Mouse (Mus musculus) midbrain, embryonic 16.5 days (tissue): ENCODE data around the gene Pecr. TPM values are rescaled to one million over a fixed set of nuclear protein-coding genes. Genes with fewer than 3 reads are reported as not detected.

Experiments
- ATAC-seq: fragments of 200-750 bp; cut with Nextera tagmentation; 2 replicates; pipeline ENCODE4 v1.8.0; 2017; ENCODE audit warnings: moderate TSS enrichment
- H3K27ac ChIP-seq: fragments of 300-500 bp; sonication (generic); 2 replicates; pipeline ENCODE4 v1.5.1; 2014; ENCODE audit warnings: mild to moderate bottlenecking, low read length, mixed read lengths
- H3K27me3 ChIP-seq: fragments of 300-500 bp; sonication (generic); 2 replicates; pipeline ENCODE4 v1.6.1; 2014; ENCODE audit warnings: low read depth, low read length, mixed read lengths; ENCODE audit not compliant: control insufficient read depth, insufficient read depth
- H3K36me3 ChIP-seq: fragments of 300-500 bp; sonication (generic); 2 replicates; pipeline ENCODE4 v1.6.1; 2014; ENCODE audit warnings: mild to moderate bottlenecking, low read length, moderate library complexity, mixed read lengths; ENCODE audit not compliant: control insufficient read depth, insufficient read depth
- H3K4me1 ChIP-seq: fragments of 300-500 bp; sonication (generic); 2 replicates; pipeline ENCODE4 v1.6.1; 2014; ENCODE audit warnings: mild to moderate bottlenecking, low read length, mixed read lengths; ENCODE audit not compliant: control insufficient read depth, insufficient read depth
- H3K4me2 ChIP-seq: fragments of 300-500 bp; sonication (generic); 2 replicates; pipeline ENCODE4 v1.6.1; 2014; ENCODE audit warnings: mild to moderate bottlenecking, low read length, mixed read lengths
- H3K4me3 ChIP-seq: fragments of 300-500 bp; sonication (generic); 2 replicates; pipeline ENCODE4 v1.5.1; 2014; ENCODE audit warnings: low read depth, mild to moderate bottlenecking, low read length, moderate library complexity, mixed read lengths
- H3K9ac ChIP-seq: fragments of 300-500 bp; sonication (generic); 2 replicates; pipeline ENCODE4 v1.6.1; 2014; ENCODE audit warnings: low read depth, low read length, mixed read lengths
- H3K9me3 ChIP-seq: fragments of 300-500 bp; sonication (generic); replicated peaks from 2 replicates; pipeline ENCODE4 v1.6.1; 2014; ENCODE audit warnings: mild to moderate bottlenecking, low read length, mixed read lengths; ENCODE audit not compliant: control insufficient read depth, poor library complexity, severe bottlenecking
- WGBS: fragments of 180-500 bp; shearing (Covaris S2); extraction: QIAGEN DNeasy Blood & Tissue Kit; methylation state at CpG from one replicate; pipeline ENCODE4 v1.1.7; 2014; 5-methylcytosine and 5-hydroxymethylcytosine counted together
- polyA plus RNA-seq: library from polyadenylated mRNA; unstranded; fragments of >200 nt; fragmentation: Nextera tagmentation; extraction: Ambion mirVana; gene quantifications from 2 replicates; pipeline ENCODE4 v1.2.1, GENCODE M21; 2015

The Pecr gene
- polyA plus RNA-seq, 1 experiment from 2014 or later: 8.3 TPM

DNA sequence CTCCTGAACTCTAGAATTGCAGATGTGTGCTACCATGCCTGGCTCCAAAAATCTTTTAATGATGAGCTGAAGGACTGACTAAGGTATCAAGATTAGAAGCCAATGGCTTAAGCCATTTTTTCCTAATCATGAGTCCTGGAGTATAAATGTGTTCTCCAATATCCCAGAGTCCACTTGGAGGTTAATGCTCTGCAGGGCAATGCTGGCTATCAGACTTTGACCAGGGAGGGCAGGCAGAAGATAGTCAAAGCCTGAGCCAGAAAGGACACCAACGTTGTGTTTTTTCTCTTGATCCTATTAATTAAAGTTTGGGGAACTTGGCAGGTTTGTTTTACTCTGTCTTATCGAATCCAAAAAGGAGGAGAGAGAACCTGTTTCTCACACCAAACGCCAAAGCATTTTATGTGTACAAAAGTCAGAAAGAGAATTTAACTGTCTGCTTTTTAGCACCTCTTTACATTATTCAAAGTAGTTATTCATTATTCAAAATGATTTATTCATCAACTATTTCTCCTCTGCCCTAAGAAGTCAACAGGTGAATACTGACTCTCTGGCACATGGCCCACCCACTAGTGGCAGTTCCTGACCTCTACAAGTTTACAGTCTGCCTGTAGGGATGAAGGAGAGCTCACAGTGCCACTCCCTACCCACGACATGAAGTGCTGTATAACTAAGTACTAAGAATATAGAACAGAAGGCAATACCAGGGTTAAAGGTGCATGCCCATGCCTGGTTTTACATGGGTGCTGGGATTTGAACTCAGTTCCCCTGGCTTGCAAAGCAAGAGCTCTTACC lies 10.0 kb upstream of the Pecr start:
- H3K4me1 ChIP-seq: no peaks in the 10 kb centered on the region
- no peak overlapping the region for H3K27ac ChIP-seq
- no peak overlapping the region for H3K9ac ChIP-seq
- peaks cover 7% of the 10 kb centered on the region; the same call in 1 of the 2 replicates for H3K36me3 ChIP-seq
- ATAC-seq: no peak
- 75% methylated on average over 4 of the region's 4 CpGs for WGBS
- no peaks in the 10 kb centered on the region for H3K9me3 ChIP-seq
- H3K27me3 ChIP-seq: no peaks in the 10 kb centered on the region
- no peak overlapping the region for H3K4me2 ChIP-seq
- H3K4me3 ChIP-seq: no peak overlapping the region

DNA sequence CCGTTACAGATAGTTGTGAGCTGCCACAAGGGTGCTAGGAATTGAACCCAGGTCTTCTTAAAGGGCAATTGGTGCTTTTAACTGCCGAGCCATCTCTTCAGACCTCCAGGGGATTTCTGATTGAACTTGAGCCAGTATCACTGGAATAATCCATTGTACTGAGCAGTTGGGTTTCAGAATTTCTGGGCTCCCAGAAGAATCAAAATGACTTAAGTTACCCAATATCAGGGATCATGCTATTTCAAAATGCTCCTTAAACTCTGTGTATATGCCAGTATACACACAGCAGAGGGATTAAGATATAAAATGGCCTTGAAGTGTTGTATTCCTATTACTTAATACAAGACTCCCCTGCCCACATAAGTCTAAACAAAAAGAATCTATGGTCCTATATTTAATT lies 7.8 kb upstream of the Pecr start:
- Histone ChIP-seq H3K4me1 (peaks cover 7% of the 10 kb centered on the region), H3K9ac (no peak overlapping the region), H3K4me3 (no peak overlapping the region), H3K27ac (no peak overlapping the region), H3K36me3 (0 out of 2 replicates have a peak, but pooled peaks cover 2% of the 10 kb centered on the region), H3K4me2 (no peak overlapping the region), H3K27me3 (no peaks in the 10 kb centered on the region), H3K9me3 (no peaks in the 10 kb centered on the region)
- ATAC-seq: no peak
- WGBS: 94% methylated on average over 2 of the region's 2 CpGs

DNA sequence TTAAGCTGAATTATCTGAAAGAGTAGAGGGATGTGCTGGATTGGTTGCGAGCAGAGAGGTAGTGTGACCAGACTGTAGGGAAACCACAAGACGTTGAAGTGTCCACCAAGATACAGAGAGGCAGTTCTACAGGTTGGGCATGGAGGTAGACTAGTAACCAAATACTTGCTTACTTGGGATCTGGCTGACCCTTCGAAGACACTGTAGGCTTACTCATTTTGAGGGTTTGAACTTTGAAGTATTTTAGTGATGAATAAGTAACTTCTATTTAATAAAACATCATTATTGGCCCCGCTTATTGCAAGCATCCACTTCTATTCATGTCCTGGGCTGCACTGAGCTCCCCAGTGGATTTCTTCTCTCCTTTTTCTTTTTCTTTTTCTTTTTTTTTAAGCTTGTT lies 7.3 kb upstream of the Pecr start:
- Histone ChIP-seq H3K4me3 (no peak overlapping the region), H3K9ac (no peak overlapping the region), H3K4me1 (peaks cover 12% of the 10 kb centered on the region), H3K9me3 (no peaks in the 10 kb centered on the region), H3K4me2 (no peak overlapping the region), H3K27ac (no peak overlapping the region), H3K27me3 (no peaks in the 10 kb centered on the region), H3K36me3 (0 out of 2 replicates have a peak, but pooled peaks cover 2% of the 10 kb centered on the region)
- WGBS: 93% methylated on average over 4 of the region's 4 CpGs
- ATAC-seq: no peak

DNA sequence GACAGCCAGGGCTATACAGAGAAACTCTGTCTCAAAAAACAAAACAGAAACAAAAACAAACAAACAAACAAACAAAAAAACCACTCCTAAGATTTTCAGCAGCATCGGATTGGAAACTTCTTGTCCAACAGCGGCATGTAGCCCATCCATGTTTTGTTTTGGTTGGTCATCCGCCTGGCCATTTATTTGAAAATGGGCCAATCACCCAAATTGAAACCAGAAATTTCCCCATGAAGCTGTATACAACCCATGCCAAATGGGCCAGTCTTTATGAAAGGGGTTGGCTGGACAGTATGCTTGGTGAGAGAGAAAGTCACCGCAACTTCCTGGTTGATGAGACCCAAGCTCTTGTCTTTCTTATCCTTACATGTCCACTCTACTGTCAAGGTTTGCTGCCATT lies 6.8 kb upstream of the Pecr start:
- H3K9ac ChIP-seq: no peak overlapping the region
- no peaks in the 10 kb centered on the region for H3K9me3 ChIP-seq
- H3K36me3 ChIP-seq: 0 out of 2 replicates have a peak, but pooled peaks cover 2% of the 10 kb centered on the region
- 97% methylated on average over 4 of the region's 4 CpGs for WGBS
- H3K4me1 ChIP-seq: peaks cover 17% of the 10 kb centered on the region
- H3K27me3 ChIP-seq: no peaks in the 10 kb centered on the region
- no peak overlapping the region for H3K4me2 ChIP-seq
- ATAC-seq: no peak
- no peak overlapping the region for H3K27ac ChIP-seq
- no peak overlapping the region for H3K4me3 ChIP-seq

DNA sequence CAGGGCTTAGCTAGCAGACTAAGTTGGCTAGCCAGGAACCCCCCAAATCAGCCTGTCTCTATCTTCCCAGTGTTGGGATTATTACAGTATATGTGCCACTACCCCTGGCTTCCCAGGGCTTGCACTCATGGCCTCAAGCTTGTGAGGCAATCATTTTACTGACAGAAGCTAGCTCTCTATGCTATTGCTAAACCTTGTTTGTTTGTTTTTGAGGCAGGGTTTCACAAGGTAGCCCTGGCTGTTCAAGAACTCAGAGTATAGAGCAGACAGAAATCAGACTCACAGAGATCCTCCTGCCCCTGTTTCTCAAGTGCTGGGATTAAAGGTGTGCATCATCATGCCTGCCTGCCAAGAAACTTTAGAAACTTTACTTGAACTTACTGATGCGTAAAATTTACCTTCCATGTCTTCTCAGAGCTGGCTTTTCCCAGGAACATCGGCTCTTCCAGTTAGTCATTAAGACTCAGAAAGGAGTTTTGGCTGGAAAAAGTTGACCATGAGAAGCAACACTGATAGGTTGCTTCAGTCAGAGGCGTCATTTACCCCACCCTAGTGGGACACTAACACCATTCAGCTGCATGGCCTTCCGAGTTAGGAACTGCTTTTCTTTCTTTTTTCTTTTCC lies 4.5 kb upstream of the Pecr start:
- Histone ChIP-seq H3K9ac (no peak overlapping the region), H3K36me3 (no peaks in the 10 kb centered on the region), H3K4me1 (peaks cover 20% of the 10 kb centered on the region), H3K4me3 (no peak overlapping the region), H3K4me2 (no peak overlapping the region), H3K9me3 (no peaks in the 10 kb centered on the region), H3K27ac (no peak overlapping the region), H3K27me3 (no peaks in the 10 kb centered on the region)
- WGBS: 92% methylated on average over 4 of the region's 4 CpGs
- ATAC-seq: no peak

DNA sequence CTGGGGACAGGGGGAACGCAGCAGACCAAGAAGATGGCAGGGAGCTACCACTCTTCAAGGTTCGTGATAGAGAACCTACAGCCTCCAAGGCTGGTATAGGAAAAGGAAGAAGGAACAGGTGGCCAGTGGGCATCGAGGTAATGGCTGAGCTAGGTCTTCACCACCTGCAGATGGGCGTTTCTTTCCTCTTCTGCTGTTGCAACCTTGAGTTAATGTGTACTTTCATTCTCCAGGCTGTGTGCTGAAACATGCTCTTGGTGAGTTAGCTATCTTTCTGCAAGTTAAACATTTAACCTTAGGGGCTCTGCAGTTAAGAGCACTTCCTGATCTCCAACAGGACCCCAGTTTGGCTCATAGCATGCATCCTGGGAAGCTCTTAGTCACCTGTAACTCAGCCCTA lies 3.8 kb upstream of the Pecr start:
- no peaks in the 10 kb centered on the region for H3K27me3 ChIP-seq
- H3K4me1 ChIP-seq: peaks cover 22% of the 10 kb centered on the region
- ATAC-seq: no peak
- no peak overlapping the region for H3K4me3 ChIP-seq
- H3K27ac ChIP-seq: no peak overlapping the region
- H3K9me3 ChIP-seq: no peaks in the 10 kb centered on the region
- H3K4me2 ChIP-seq: no peak overlapping the region
- 97% methylated on average over 4 of the region's 4 CpGs for WGBS
- H3K9ac ChIP-seq: no peak overlapping the region
- H3K36me3 ChIP-seq: no peaks in the 10 kb centered on the region

DNA sequence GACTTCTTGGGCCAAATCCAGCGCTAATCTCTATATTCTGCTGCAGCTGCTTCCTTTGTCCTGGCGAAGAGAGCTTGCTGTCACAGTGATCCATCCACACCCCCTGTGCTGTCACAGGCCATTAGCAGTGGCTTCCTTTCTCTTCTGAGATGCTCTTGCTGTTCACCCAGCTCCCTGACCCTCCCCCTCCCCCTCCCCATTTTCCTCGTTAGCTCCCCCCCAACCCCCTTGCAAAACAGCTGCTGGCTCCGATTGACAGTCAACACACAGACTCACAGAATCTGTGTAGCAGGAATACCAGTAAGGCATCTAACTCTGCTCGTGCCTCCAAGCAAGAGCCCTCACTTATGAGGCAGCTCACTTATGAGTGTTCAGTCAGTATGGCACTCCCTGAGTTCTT lies 2.8 kb upstream of the Pecr start:
- Histone ChIP-seq H3K27me3 (no peaks in the 10 kb centered on the region), H3K27ac (peak overlapping the region; percentile 85), H3K9ac (0 out of 2 replicates have a peak overlapping the region, but pooled peaks have one; percentile 20), H3K4me3 (0 out of 2 replicates have a peak overlapping the region, but pooled peaks have one; percentile 3), H3K9me3 (no peaks in the 10 kb centered on the region), H3K36me3 (no peaks in the 10 kb centered on the region), H3K4me2 (peak overlapping the region; percentile 91), H3K4me1 (peaks cover 22% of the 10 kb centered on the region)
- peak; percentile 40; the same call in 1 of the 2 replicates for ATAC-seq
- 7% methylated on average over 5 of the region's 5 CpGs for WGBS

DNA sequence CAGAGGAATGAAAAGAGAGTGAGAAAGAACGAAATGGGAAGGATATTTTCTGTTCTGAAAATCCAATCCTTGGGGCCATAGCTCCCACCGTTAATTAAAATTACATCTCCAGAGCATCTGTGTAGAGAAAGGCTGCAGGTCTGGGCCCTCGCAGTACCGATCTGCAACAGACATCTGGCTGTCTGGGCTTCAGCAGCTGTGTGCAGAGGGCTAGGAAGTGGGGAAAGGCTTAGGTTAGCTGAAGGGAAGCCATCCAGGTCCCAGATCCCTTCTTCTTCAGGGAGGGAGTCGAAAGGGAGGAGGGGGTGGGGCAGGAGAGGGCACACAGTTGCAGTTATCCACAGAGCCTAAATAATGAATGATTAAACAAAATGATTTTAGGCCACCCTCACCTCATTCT lies 425 bp upstream of the Pecr start:
- Histone ChIP-seq H3K4me1 (peaks cover 22% of the 10 kb centered on the region), H3K4me3 (peak overlapping the region; percentile 52), H3K27me3 (no peaks in the 10 kb centered on the region), H3K27ac (peak overlapping the region; percentile 85), H3K4me2 (peak overlapping the region; percentile 91), H3K36me3 (no peaks in the 10 kb centered on the region), H3K9ac (peak overlapping the region; percentile 73), H3K9me3 (no peaks in the 10 kb centered on the region)
- peak; percentile 82 for ATAC-seq
- 4% methylated on average over 5 of the region's 5 CpGs for WGBS

DNA sequence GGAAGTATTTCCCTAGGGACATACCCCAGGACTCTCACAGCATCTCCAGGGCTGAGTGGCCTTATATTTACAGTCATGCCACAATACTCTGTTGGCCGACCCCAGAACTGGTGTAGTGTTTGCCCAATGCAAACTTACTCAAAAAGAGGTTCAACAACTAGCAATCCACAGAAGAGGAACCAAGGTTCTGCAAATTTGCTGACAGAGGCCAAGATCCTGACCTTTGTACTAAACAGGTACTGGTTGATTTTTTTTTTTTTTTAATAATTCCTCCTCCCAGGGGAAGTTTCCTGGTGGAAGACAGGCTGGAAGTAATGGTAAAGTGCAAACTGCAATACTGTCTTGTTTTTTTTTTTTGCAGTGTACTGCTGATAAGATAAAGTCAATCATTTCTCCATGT lies 1.5 kb downstream of the Pecr start:
- ATAC-seq: no peak
- Histone ChIP-seq H3K27me3 (no peaks in the 10 kb centered on the region), H3K9ac (no peak overlapping the region), H3K4me2 (no peak overlapping the region), H3K36me3 (no peaks in the 10 kb centered on the region), H3K27ac (no peak overlapping the region), H3K9me3 (no peaks in the 10 kb centered on the region), H3K4me3 (no peak overlapping the region), H3K4me1 (peaks cover 22% of the 10 kb centered on the region)
- WGBS: 84% methylated on average over 1 of the region's 1 CpGs
